Mouse (Mus musculus) B cell, adult 2 months (primary cell): ENCODE results near the gene Focad.
A peak's percentile ranks its signal among the peaks of the same experiment; 100 is the strongest.
"Not testable (repeated sequence)": the region's sequence is repeated elsewhere in the genome, so short reads cannot be mapped to it uniquely, and the experiment has no call there.

Experiments used
- DNase-seq, 2 experiments: peaks; one replicate each; pipeline ENCODE4 v3.0.0; 2022

The Focad gene

DNA sequence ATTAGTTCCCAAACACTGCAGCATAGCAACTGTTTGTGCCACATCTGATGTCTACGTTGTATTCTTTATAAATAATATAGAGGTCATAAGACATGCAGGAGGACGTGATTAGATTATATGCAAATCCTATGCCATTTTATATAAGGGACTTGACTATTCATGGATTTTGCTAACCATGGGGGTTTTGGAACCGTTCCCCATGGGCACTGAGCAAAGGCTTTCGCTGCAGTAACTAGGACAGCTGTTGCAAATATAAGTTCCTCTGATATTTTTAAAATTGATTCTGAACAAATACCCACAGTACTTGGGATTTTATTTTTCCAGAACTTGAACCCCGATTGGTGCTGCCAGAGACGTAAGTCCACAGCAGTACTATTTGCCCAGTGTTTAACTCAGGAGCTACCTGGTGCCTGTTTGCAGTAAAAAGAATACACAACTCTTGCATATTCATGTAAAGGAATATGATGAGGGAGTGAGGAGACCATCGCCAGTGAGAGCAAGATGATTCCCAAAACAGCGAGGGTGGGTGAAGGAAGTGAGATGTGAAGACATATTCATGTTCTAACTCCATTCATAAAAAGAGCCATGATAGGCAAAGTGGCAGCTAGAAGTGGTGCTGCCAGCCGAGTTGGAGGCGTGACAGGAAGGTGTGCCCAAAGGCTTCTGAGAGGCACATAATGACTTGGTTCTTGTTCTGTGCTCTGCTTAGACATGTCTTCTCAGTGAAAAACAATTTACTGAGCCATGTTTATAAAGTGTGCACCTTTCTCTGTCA is 214.1 kb downstream of the Focad start:
- DNase-seq: no peak

DNA sequence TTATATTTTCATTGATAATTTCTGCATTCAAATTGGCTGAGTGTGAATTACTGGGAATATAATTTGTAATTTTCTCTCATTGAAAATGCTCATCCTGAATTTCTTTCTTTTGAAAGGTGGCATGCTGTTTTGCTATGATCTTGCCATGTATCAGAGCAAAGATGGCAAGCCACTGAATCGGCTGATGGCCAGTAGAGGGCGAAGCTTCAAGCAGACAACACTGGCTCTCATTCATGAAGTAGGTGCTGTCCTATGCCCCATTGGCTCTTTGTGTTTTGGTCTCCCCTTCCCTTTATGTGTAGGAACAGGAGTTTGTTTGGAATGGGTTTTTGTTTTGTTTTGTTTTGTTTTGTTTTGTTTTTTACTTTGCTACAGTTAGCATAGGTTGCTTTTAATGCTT is 215.2 kb downstream of the Focad start:
- DNase-seq: peak; percentile 11 to 22

GRCm38 (mm10) chr4:88314898-88315297 is 220.5 kb downstream of the Focad start:
- no peak for DNase-seq

GRCm38 (mm10) chr4:88320067-88320466 is 225.6 kb downstream of the Focad start:
- no peak for DNase-seq

GRCm38 (mm10) chr4:88325392-88325791 is 231.0 kb downstream of the Focad start:
- DNase-seq: no peak

DNA sequence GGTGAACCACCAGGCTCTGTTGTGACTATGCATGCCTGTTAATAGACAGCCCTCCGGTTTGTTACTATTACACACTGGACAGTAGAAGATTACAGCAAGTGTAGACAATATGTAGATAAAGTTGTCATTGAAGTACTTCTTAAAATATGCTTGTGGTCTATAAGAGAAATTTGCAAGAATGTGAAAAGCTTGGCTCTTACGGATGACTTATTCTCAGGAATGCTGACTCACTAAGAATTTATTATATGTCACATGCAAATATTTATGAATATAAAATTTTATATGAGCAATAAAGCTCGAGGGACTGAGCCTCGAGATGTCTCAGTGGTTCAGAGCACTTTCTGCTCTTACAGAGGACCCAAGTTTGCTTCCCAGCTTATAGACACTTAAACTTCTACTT is 240.1 kb downstream of the Focad start:
- no peak for DNase-seq

GRCm38 (mm10) chr4:88336753-88337152 is 242.3 kb downstream of the Focad start:
- no peak for DNase-seq

DNA sequence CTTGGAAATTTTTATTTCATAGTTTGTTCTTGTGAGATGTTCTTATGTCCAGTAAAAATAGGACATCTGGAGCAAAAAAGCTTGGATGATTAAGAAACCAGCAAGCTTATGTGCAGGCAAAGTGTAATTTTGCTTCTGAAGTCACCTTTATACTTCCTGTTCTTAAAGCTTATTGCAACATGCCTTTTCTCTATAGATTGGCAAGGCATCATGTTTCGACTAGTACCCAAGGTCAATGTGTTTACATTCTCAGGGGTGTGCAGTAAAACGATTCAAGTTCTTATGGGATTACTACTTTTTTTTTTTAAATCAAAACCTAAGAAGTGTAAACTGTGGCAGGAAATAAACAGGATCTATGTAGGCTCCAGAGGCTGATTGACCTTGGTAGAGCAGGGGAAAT is 242.9 kb downstream of the Focad start:
- no peak for DNase-seq

DNA sequence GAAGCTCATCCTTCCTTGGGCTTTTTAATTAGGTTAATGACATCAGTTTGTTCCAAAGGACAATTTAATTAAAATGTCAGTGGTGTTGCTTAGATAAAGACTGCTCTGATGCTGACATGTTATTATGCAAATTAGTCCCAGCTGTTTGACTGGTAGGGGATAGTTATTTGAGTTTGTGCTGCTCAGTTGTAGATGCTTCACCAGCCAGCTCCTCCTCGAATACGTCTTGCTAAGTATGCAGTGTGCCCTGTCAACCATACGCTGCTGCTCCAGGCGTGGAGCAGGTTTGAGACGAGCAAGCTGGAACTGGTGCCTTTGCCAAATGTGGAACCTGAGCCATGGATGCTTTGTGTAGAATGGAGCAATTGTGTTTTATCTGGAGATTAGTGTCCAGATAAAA is 243.7 kb downstream of the Focad start:
- no peak for DNase-seq

DNA sequence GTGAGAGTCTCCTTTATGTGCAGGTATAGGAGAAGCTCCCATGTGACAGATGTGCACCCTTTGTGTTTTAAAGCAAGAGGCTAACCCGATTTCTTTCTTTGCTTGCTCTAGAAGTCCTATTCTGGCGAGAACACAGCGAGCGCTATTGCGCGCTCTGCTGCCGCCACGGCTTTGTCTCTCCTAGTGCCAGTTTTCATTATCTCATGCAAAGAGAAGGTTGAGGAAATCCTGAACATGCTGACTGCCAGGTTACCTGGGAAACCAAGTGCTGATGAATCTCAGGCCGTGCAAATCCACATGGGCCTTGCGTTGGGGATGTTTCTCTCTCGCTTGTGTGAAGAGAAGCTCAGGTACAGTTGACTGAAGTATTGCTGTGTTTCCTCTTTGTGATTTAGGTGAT is 250.0 kb downstream of the Focad start:
- DNase-seq: no peak

DNA sequence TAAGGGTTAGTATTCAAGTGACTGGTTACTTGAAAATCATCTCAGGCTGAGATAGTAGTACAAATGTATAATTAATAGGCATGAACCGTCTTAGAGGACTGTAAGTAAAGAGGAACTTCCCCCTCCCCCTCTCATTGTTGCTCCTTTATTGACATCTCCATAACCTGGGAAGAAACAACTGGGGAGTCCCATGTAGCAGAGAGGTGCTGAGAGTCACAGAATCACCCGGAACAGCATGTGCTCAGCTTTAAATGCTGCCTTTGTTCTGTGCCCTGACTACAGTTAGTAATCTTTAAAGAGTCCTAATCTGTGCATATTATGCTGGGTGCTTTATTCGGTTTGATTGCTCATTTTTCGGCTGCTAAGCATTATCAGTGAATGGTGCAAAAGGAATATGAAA is 250.6 kb downstream of the Focad start:
- no peak for DNase-seq

DNA sequence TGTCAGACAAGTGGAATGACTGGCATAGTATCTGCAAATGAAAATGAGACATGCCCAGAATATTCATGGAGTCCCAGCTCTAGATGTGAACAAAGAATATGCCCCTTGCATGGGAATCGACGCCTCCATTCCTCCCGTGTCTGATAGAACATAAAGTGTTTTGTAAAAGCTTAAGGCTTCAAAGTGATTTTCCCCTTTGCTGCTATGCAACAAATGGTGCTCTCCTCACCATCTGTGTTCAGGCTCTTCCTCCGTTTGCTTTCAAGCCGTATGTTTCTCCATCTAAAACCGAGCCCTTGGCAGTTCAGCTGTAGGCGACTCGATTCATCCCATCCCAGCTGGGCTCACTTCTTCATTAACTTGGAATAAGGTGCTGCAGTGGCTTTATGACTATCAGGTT is 251.5 kb downstream of the Focad start:
- no peak for DNase-seq

- DNase-seq: peak; percentile 74 to 75
These were observed 256.5 kb downstream of the Focad start for GRCm38 (mm10) chr4:88350910-88351309.

GRCm38 (mm10) chr4:88356652-88357051 is 262.2 kb downstream of the Focad start:
- DNase-seq: peak; percentile 5 to 20

DNA sequence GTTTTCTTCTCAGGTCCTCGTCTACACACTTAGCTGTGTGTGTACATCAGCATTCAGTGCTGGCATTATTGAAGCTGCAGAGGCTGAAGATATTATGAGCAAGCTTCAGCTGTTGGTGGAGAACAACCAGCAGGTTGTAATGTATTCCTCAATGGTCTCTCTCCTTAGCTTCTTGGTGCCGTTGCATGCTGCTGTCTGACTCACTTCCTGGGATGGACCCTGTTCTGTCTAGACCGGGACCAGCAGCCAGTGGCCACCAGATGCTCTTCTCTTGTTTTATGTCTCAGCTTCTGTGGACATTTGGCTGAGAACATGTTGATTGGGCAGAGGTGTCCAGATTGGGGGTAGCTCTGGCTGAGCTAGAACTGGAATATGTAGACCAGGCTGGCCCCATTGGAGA is 263.0 kb downstream of the Focad start:
- no peak for DNase-seq

GRCm38 (mm10) chr4:88369951-88370350 is 275.5 kb downstream of the Focad start:
- DNase-seq: no peak

- DNase-seq: no peak
These were observed 276.4 kb downstream of the Focad start for GRCm38 (mm10) chr4:88370819-88371218.

- no peak for DNase-seq
These were observed 278.1 kb downstream of the Focad start for GRCm38 (mm10) chr4:88372293-88373224.

- no peak for DNase-seq
These were observed 295.6 kb downstream of the Focad start for GRCm38 (mm10) chr4:88390036-88390435.

DNA sequence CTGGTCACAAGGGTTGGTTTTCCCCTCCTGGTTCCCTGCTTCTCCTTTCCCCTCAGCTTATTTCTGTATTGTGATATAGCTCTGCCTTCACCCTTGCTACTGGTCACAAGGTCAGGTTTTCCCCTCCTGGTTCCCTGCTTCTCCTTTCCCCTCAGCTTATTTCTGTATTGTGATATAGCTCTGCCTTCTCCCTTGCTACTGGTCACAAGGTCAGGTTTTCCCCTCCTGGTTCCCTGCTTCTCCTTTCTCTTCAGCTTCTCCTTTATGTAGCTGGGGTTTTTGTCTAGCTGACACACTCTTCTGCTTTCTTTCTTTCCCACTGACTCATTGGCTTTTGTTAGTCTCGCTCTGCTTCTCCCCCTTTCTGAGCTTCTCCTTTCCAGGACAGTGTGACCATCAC is 296.2 kb downstream of the Focad start:
- DNase-seq: not testable (repeated sequence)

- DNase-seq: no peak
These were observed 301.3 kb downstream of the Focad start for GRCm38 (mm10) chr4:88395717-88396116.

- no peak for DNase-seq
These were observed 302.6 kb downstream of the Focad start for GRCm38 (mm10) chr4:88396995-88397521.

DNA sequence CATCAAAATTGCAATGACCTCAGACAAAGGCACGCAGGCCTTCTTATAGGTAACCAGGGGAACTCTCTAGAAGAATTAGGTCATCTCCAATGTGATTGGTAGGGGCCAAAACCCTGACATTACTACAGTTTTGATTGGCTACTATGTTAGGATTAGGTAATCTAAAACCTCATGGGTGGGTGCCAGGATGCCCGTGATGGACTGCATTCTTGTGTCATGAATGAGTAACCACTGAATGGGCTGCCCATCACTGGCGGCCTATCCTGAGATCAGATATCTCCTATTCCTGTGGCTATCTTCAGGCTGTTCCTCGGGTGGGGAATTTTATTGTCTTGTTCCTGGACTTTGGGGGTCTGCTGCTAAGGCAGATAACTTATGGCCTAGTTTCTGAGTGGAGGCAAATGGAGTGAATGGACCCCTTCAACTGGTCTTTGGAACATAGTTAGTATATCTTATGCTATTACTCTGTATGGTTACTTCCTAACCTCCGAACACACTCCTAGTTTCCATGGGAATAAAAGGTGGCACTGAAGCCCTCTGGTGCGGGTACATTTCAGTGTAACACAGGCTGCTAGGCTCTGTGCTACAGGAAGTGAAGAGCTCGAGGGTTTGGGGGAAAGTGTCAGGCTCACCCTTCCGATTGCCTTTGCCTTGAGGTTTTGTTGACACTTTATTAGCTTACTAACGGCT is 306.0 kb downstream of the Focad start:
- DNase-seq: no peak
